Mouse (Mus musculus) testis, adult 2 months (tissue): Measurements from ENCODE around the gene Hnrnph2. TPM values are rescaled to one million over a fixed set of nuclear protein-coding genes. Genes with fewer than 3 reads are reported as not detected.

Source experiments
- H3K27ac ChIP-seq: fragments of 200-500 bp; 2 replicates; pipeline ENCODE4 v1.5.1; 2012; ENCODE audit warnings: low read depth, low read length; ENCODE audit not compliant: control insufficient read depth, insufficient read depth
- H3K27me3 ChIP-seq: fragments of 200-500 bp; 2 replicates; pipeline ENCODE4 v1.6.1; 2012; ENCODE audit warnings: mild to moderate bottlenecking, low read length, moderate library complexity; ENCODE audit not compliant: control insufficient read depth, insufficient read depth
- H3K36me3 ChIP-seq: fragments of 200-500 bp; 2 replicates; pipeline ENCODE4 v1.6.1; 2012; ENCODE audit warnings: mild to moderate bottlenecking, low read length; ENCODE audit not compliant: control insufficient read depth, insufficient read depth
- H3K4me1 ChIP-seq: fragments of 200-500 bp; 2 replicates; pipeline ENCODE4 v1.6.1; 2012; ENCODE audit warnings: low read length; ENCODE audit not compliant: control insufficient read depth, insufficient read depth
- H3K4me3 ChIP-seq: fragments of 200-500 bp; 2 replicates; pipeline ENCODE4 v1.5.1; 2012; ENCODE audit warnings: low read depth, mild to moderate bottlenecking, low read length, moderate library complexity, mixed read lengths; ENCODE audit not compliant: control insufficient read depth
- CTCF ChIP-seq: fragments of 200-500 bp; IDR thresholded peaks from 2 replicates; pipeline ENCODE4 v1.5.1; 2012; ENCODE audit warnings: low read depth, mild to moderate bottlenecking, inconsistent platforms, low read length, moderate library complexity; ENCODE audit not compliant: control insufficient read depth, insufficient read depth, insufficient replicate concordance
- POLR2A ChIP-seq: fragments of 200-500 bp; IDR thresholded peaks from 2 replicates; pipeline ENCODE4 v1.6.1; 2012; ENCODE audit warnings: low read depth, mild to moderate bottlenecking, inconsistent platforms, low read length, moderate library complexity; ENCODE audit not compliant: control insufficient read depth
- polyA plus RNA-seq: library from polyadenylated mRNA; depleted of rRNA; stranded (reverse); fragments of >200 nt; gene quantifications from 2 replicates; pipeline ENCODE4 v1.2.3, GENCODE M21; 2012

Gene Hnrnph2
- polyA plus RNA-seq, 1 experiment, result 6.4 TPM

DNA sequence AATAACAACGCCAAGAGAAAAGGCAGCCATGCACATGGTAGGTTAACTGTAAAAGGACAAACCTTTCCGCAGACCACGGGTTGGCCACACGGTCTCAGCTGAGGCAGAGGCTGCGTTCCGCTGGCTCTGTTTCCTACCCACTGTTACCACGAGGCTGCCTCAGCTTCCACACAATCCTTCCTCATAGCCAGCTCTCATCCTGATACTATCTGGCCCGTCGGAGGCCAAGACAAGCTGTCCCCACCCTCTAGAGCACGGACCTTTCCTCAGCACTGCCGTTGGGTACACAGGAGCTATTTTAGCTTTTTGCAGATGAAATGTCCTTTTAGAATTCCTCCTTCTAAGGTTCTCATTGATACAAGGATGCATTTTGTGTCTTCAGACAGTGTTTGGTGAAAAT, 18.7 kb upstream of the Hnrnph2 start:
- H3K27me3 ChIP-seq, result no peaks in the 10 kb centered on the region
- H3K4me3 ChIP-seq, result no peak overlapping the region
- H3K4me1 ChIP-seq, result peaks cover 5% of the 10 kb centered on the region
- H3K27ac ChIP-seq, result no peak overlapping the region
- H3K36me3 ChIP-seq, result no peaks in the 10 kb centered on the region
- TF ChIP-seq POLR2A (no peak), CTCF (no peak)

DNA sequence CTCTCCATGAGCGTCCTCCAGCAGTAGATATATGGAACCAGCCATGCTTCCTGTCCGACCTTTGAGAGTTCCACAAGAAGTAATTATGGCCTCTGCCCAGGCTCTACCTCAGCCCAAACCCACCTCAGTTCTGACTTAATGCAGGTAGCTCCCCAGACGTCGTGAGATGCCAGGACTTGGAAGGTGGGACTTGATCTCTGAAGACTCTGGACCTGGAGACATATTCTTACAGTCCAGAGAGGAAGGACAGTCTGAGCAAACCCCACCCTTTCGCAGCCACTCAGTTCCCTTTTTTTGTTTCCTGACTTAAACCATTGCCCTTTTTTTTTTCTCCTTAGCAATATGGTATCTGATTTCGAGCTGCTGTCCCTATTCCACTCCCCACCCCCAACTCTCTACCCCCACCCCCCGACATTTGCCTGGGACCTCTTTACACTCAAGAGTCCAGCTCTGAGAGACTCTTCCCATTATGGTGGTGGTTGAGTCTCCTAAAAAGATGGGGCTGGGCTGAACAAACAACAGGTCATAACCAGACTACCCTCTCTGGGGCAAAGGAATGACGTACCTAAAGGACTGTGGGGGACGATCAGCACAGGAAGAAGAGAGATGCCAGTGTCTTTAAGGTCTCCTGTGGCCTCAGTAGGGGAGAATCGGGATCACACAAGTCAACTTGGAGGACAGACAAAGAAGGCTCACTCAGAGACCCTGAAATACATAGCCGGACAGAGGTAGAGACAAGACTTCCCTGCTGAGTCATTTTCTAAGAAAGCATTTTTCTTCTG, 17.9 kb upstream of the Hnrnph2 start, which contains the start of gene Btk:
TSS of gene Btk (minus strand) at position 683 of the 782 bp plus-strand sequence.
- H3K4me3 ChIP-seq, result no peak within 1 kb of the TSS
- peaks cover 5% of the 10 kb centered on the region for H3K4me1 ChIP-seq
- no peak within 1 kb of the TSS for H3K27ac ChIP-seq
- no peaks in the 10 kb centered on the region for H3K36me3 ChIP-seq
- TF ChIP-seq POLR2A, result no peak
- no peak for TF ChIP-seq CTCF
- no peaks in the 10 kb centered on the region for H3K27me3 ChIP-seq

DNA sequence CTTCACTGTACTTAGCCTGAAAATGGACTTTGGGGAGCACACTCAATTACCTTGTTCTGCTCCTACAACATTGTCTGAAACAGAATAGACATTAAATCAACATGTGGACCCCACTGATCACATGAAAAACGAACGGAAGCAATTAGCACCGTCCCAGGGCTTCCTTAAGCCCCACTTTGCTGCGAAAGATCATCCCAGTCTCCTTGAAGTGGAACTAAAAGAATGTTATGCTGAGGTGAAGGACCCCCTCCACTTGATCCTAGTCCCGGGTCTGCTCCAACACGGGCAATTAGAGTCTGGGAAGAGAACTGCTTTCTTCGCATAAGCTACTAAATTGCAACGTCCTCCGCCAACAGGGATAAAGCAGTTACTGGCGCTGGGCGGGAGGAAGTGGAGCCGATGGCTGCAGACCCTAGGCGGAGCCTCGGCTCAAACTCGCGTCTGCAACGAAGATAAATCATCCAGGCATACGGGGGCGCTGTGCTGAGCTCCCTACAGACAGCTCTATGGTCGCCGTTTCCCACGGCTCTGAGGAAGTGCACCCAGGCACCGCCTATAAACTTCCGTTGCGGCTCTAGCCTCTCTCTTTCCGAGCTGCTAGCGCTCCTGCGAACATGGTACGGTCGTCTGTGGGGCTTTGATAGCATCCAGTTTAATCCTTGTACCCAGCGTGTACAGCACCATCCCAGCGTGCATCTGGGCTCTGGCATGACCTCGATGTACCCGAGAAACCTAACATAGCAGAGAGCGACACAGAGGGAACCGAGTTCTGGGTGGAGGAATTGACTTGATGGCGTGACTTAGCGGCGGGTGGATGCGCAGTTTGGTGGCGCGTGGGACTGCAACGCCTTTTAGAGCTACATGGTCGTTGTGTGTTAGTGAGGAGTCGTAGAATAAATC, 15.6 kb upstream of the Hnrnph2 start, which contains the start of gene Rpl36a:
TSS of gene Rpl36a (plus strand) at position 552 of the 900 bp plus-strand sequence.
- no peaks in the 10 kb centered on the region for H3K36me3 ChIP-seq
- H3K4me3 ChIP-seq, result peak within 1 kb of the TSS; percentile 86
- no peaks in the 10 kb centered on the region for H3K27me3 ChIP-seq
- H3K4me1 ChIP-seq, result peaks cover 5% of the 10 kb centered on the region
- peak within 1 kb of the TSS; percentile 82 for H3K27ac ChIP-seq
- peak; percentile 43; the same call in 1 of the 2 replicates for TF ChIP-seq CTCF
- peak; percentile 72; the same call in 1 of the 2 replicates for TF ChIP-seq POLR2A

DNA sequence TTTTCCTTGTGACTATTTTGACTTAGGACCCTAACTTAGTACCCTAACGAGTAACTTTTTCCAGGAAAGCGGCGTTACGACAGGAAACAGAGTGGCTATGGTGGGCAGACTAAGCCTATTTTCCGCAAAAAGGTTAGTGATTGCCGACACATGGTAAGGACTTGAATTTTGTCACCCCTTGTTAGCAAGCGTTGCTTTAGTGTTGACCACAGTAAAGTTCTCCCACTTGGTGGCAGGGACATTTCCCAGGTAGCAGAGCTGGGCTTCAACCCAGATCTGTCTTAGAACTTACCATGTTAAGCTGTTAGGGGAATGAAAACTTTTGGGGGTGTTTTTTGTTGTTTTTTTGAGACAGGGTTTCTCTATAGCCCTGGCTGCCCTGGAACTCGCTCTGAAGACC, 14.5 kb upstream of the Hnrnph2 start:
- TF ChIP-seq CTCF (no peak), POLR2A (no peak)
- H3K4me1 ChIP-seq, result peaks cover 5% of the 10 kb centered on the region
- H3K27me3 ChIP-seq, result no peaks in the 10 kb centered on the region
- H3K4me3 ChIP-seq, result no peak overlapping the region
- H3K36me3 ChIP-seq, result no peaks in the 10 kb centered on the region
- no peak overlapping the region for H3K27ac ChIP-seq

DNA sequence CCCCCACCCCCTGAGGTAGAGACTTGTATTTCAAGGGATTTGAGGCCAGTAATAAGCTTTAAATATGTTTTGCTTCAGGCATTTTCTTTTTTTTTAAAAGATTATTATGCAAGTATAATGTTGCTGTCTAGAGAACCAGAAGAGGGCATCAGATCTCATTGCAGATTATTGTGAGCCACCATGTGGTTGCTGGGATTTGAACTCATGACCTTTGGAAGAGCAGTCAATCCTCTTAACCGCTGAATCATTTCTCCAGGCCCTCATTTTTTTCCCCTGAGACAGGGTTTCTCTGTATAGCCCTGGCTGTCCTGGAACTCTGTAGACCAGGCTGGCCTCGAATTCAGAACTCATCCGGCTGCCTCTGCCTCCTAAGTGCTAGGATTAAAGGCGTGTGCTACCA, 12.7 kb upstream of the Hnrnph2 start:
- Histone ChIP-seq H3K4me3 (no peak overlapping the region), H3K27me3 (no peaks in the 10 kb centered on the region), H3K27ac (no peak overlapping the region), H3K4me1 (peaks cover 3% of the 10 kb centered on the region), H3K36me3 (no peaks in the 10 kb centered on the region)
- no peak for TF ChIP-seq CTCF

DNA sequence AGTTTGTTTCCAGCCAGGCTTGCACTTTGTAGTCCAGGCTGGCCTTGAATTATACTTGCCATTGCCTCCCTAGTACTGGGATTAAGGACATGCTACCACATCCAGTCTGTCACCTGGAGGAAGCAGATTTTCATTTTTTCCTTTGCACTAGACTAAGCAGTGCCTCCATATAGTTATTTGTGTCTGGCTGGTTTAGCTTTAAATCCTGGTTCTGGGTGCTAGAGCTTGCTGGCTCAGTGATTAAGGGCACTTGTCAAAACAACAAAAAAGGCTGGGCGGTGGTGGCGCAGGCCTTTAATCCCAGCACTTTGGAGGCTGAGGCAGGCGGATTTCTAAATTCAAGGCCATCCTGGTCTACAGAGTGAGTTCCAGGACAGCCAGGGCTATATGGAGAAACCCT, 12.0 kb upstream of the Hnrnph2 start:
- Histone ChIP-seq H3K27me3 (no peaks in the 10 kb centered on the region), H3K4me3 (no peak overlapping the region), H3K27ac (no peak overlapping the region), H3K4me1 (peaks cover 3% of the 10 kb centered on the region), H3K36me3 (no peaks in the 10 kb centered on the region)
- TF ChIP-seq CTCF (no peak), POLR2A (no peak)

DNA sequence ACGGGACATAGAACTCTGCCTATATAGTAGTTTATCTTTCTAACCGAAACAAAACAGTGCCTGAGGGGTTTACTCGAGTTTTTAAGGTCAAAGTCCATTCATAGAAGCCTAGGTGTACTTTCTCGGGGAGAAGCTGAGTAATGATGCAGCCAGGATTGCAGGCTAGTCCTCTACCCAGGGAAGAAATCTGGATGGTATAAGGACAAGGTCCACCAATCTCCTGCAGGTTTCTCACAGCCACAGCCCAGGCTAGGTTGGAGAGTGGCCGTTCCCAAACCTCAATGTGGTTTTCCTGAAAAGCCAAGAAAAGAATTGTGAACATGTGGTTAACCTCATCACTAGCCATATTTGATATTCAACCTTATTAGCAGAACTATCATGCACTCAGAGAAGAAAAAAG, 11.1 kb upstream of the Hnrnph2 start:
- H3K27me3 ChIP-seq, result no peaks in the 10 kb centered on the region
- TF ChIP-seq CTCF (no peak), POLR2A (no peak)

More for the DNA sequence above, 11.1 kb upstream of the Hnrnph2 start:
- Histone ChIP-seq H3K36me3 (no peaks in the 10 kb centered on the region), H3K27ac (no peak overlapping the region), H3K4me1 (peaks cover 3% of the 10 kb centered on the region), H3K4me3 (no peak overlapping the region)
